8 mouse cellular contexts compared by ENCODE assay signal in genomic region chr2:18027448-18028139, GRCm38 (mm10). TPM values are rescaled to one million over a fixed set of nuclear protein-coding genes. Genes with fewer than 3 reads are reported as not detected.
A peak's percentile ranks its signal among the peaks of the same experiment; 100 is the strongest.
DNase-seq lines count a peak whose midpoint lies in the region; ATAC-seq lines count a peak whose summit lies in the region.

No protein-coding gene starts in this region.

- peak; percentile 100 for DNase-seq in ZHBTc4 (ENCODE audit: low read depth, low spot score)
- DNase-seq in gastrocnemius, adult 8-10 months (ENCODE audit: low spot score in 2 of 2): peak; percentile 88
- DNase-seq in induced T-regulatory cell, adult 2 months (ENCODE audit: low read depth): peak; percentile 95
- peak; percentile 77 to 95 for DNase-seq in left cerebral cortex, adult 9 months (ENCODE audit: low spot score in 2 of 2)
- DNase-seq in right cerebral cortex, postnatal 14 days: peak; percentile 90
- DNase-seq in urinary bladder, postnatal 36 days (ENCODE audit: low spot score in 2 of 2): peak; percentile 91 to 95

- ATAC-seq in common myeloid progenitor, adult 5-6 weeks (replicated peaks; ENCODE audit: low read depth, poor library complexity, severe bottlenecking): peak; percentile 82
- ATAC-seq in megakaryocyte progenitor cell, adult 5-6 weeks (replicated peaks; ENCODE audit: poor library complexity): peak; percentile 88

RNA-seq across cellular contexts. Expression of gene A930004D18Rik, which starts 9.9 kb away (rescaled TPM):
- total RNA-seq in common myeloid progenitor, adult 5-6 weeks (2017): 0.27 TPM in 1 of 2 replicates, not detected in the other
- under 1 TPM in 2 of 4 experiments, not detected in 2; 0.17 to 0.38 TPM for total RNA-seq in gastrocnemius, adult 8-10 months (2022)
- total RNA-seq in megakaryocyte progenitor cell, adult 5-6 weeks (2015): not detected in 2 replicates
- total RNA-seq in megakaryocyte progenitor cell, adult 5-6 weeks (2017): not detected in 2 replicates

RNA-seq across cellular contexts. Expression of gene Skida1, which starts 21.3 kb away (rescaled TPM):
- total RNA-seq in common myeloid progenitor, adult 5-6 weeks (2017): not detected in 2 replicates
- under 1 TPM; 0.07 to 0.34 (median 0.13) TPM for total RNA-seq in gastrocnemius, adult 8-10 months (2022)
- total RNA-seq in megakaryocyte progenitor cell, adult 5-6 weeks (2015): not detected in 2 replicates
- 0.14 TPM in 1 of 2 replicates, not detected in the other for total RNA-seq in megakaryocyte progenitor cell, adult 5-6 weeks (2017)

RNA-seq across cellular contexts. Expression of gene Mllt10, which starts 27.4 kb away (rescaled TPM):
- total RNA-seq in common myeloid progenitor, adult 5-6 weeks (2017): 46.1 and 71.7 TPM in 2 replicates
- total RNA-seq in gastrocnemius, adult 8-10 months (2022): 10 to 100 TPM; 17.3 to 22.4 (median 20.5) TPM
- total RNA-seq in megakaryocyte progenitor cell, adult 5-6 weeks (2015): 62.3 and 96.1 TPM in 2 replicates
- 41.4 and 57.9 TPM in 2 replicates for total RNA-seq in megakaryocyte progenitor cell, adult 5-6 weeks (2017)

RNA-seq across cellular contexts. Expression of gene H2al2a, which starts 30.8 kb away (rescaled TPM):
- total RNA-seq in common myeloid progenitor, adult 5-6 weeks (2017): not detected in 2 replicates
- not detected for total RNA-seq in gastrocnemius, adult 8-10 months (2022)
- not detected in 2 replicates for total RNA-seq in megakaryocyte progenitor cell, adult 5-6 weeks (2015)
- not detected in 2 replicates for total RNA-seq in megakaryocyte progenitor cell, adult 5-6 weeks (2017)

Comparison
In these comparisons a context has a peak if more than half of its experiments do, and no peak if none do; other contexts are left out.
1. Peak in every context shown above with its lines: DNase-seq and ATAC-seq.